Mouse (Mus musculus): ENCODE measurements around the gene Slc52a3.
A peak's percentile ranks its signal among the peaks of the same experiment; 100 is the strongest.

The Slc52a3 gene

GRCm38 (mm10) chr2:152048981-152049441 is 52.7 kb downstream of the Slc52a3 start:
- DNase-seq = no peak

DNA sequence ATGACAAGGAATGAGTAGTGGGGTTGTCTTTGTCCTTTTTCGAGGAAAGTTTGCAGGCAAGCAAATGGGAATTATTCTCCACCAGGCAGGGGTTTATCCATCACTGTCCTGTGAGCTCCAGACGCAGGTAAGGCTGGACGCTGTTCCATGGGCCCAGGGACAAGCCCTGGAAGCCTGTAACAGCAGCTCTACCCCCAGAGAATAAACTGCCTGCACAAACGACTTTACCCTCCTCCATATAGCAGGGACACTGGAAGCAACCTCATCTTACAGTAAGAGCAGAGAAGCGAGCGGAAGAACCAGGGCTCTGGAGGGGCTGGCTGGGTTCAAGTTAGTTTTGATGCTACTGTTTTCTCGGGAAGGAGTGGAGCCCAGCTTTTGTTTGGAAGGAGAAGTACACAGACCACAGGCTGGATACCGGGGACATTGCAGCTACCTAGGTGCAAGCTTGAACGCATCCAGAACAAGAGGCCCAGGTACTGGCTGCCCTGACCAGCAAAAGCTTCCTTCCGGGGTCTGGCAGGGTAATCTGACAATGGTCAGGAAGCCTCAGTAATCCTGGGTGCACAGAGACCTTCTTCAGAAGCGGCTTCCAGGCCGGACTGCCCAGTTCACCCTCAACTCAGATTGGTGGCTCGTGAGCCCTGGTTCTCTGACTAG is 53.4 kb downstream of the Slc52a3 start:
- DNase-seq = no peak

- no peak for DNase-seq
Measured at GRCm38 (mm10) chr2:152050316-152050715, 54.0 kb downstream of the Slc52a3 start.

DNA sequence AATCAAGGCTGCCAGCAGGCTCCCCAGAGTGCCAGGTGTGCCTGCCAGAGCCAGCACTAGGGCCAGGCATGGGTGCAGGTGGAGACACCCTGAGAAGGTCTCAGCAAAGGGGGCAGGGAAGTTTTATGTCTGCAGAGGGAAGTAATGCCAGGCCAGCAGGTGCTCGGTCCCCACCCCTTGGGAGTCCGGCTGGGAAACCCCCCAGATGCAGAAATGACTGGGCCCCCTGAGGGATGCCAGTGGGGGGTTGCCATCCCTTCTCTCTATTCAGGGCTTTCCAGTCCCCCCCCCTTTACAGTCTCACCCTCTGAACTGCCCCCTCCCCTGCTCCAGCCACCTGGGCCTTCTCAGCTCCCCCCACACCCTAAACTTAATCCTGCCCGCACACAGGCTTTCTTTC is 55.7 kb downstream of the Slc52a3 start:
- DNase-seq = no peak

GRCm38 (mm10) chr2:152055406-152055805 is 59.1 kb downstream of the Slc52a3 start:
- peak; percentile 79 for DNase-seq

DNA sequence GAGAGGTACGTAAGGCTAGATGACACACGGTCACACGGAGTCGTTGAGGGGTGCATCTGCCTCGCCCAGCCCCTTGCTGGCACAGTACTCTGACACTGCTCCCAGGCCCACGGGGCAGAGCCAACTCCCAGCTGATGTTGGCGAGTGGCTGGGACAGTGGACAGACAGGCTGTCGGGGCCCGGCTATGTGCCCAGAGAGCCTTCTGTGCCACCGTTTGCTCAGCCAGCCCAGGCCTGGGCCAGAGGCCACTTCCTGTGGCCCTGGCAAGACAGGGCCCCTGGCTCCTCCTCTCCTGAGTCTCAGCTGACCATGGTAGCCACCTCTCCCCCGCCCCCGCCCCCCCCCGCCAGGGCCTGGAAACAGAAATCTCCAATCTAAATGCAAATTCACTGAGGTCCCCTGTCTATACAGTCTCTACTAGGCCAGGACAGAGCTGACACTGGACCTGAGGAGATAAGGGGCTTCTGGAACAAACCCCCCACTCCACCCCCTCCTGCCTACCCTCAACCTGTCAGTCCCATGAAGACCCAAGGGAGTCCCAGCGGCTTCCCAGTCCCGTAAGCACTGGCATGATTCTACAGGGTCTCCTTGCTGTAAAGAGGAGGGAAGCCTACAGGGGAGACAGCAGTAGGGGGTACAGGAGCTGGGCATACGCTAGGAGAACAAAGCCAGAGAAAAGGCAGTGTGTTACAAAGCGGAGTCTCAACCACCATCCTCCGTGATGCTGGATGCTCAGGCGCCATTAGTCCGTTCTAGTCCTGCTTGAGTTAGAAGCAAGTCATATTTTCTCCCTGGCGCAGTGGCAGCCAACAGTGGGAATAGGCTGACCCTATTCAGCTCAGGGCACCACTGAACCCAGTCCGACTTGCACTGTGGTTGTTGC is 60.3 kb downstream of the Slc52a3 start:
- peak; percentile 73 to 80 for DNase-seq

DNA sequence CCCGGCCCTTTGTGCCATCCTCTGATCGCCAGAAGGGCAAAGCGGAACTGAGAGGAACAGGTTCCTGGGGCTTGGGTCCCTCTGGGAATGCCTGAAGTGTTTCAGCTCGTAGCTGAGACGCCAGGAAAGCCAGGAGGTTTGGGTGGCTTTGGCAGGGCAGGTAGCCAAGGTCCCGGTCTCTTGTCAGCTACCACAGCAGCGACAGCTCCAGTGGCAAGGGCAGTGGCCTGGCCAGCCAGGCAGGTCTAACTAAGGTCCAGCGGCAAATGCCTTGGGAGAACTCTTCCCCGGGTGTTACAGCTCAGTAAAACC is 60.9 kb downstream of the Slc52a3 start:
- DNase-seq = peak in 1 of 2 experiments; percentile 25

All from cerebellum, postnatal 36 days (tissue).